Mouse (Mus musculus) frontal cortex, postnatal 14 days (tissue): ENCODE measurements at regions not wholly inside any gene's neighbourhood (a gene's known extent, or its start where the extent isn't known, plus 50 kb on each side); places are given as distances from the start of the nearest gene placed in this dataset.

Experiments used
- DNase-seq, 2 experiments: peaks; one replicate each; pipeline ENCODE4 v3.0.0; 2022; ENCODE audit warnings: low spot score in 2 of 2

- no peak for DNase-seq
Observed at GRCm38 (mm10) chr5:146684429-146684828, 99.4 kb upstream of the Gpr12 start.

- DNase-seq, result no peak
Observed at GRCm38 (mm10) chr5:146683554-146683953, 98.5 kb upstream of the Gpr12 start.

GRCm38 (mm10) chr5:146682893-146683292 is 97.9 kb upstream of the Gpr12 start:
- no peak for DNase-seq

- no peak for DNase-seq
Observed at GRCm38 (mm10) chr5:146681512-146681911, 96.5 kb upstream of the Gpr12 start.

- no peak for DNase-seq
Observed at GRCm38 (mm10) chr5:146679198-146679681, 94.2 kb upstream of the Gpr12 start.

- DNase-seq, result no peak
Observed at GRCm38 (mm10) chr5:146678775-146679170, 93.7 kb upstream of the Gpr12 start.

GRCm38 (mm10) chr5:146678049-146678774 is 93.2 kb upstream of the Gpr12 start:
- DNase-seq, result no peak

GRCm38 (mm10) chr5:146677151-146677515 is 92.1 kb upstream of the Gpr12 start:
- DNase-seq, result no peak

- no peak for DNase-seq
Observed at GRCm38 (mm10) chr5:146676470-146677150, 91.6 kb upstream of the Gpr12 start.

- DNase-seq, result no peak
Observed at GRCm38 (mm10) chr5:146675887-146676277, 90.8 kb upstream of the Gpr12 start.

GRCm38 (mm10) chr5:146675006-146675886 is 90.2 kb upstream of the Gpr12 start:
- DNase-seq, result peak; percentile 48 to 72

- DNase-seq, result no peak
Observed at GRCm38 (mm10) chr5:146661751-146662150, 76.7 kb upstream of the Gpr12 start.

- DNase-seq, result no peak
Observed at GRCm38 (mm10) chr5:146657228-146657627, 72.2 kb upstream of the Gpr12 start.

GRCm38 (mm10) chr5:146655394-146655793 is 70.4 kb upstream of the Gpr12 start:
- DNase-seq, result no peak

GRCm38 (mm10) chr5:146653686-146654450 is 68.8 kb upstream of the Gpr12 start:
- no peak for DNase-seq

GRCm38 (mm10) chr5:146652874-146653273 is 67.8 kb upstream of the Gpr12 start:
- DNase-seq, result no peak

- no peak for DNase-seq
Observed at GRCm38 (mm10) chr5:146648519-146649060, 63.6 kb upstream of the Gpr12 start.

- DNase-seq, result no peak
Observed at GRCm38 (mm10) chr5:146647628-146648380, 62.8 kb upstream of the Gpr12 start.

- peak in 1 of 2 experiments; percentile 38 for DNase-seq
Observed at GRCm38 (mm10) chr5:146644499-146644898, 59.5 kb upstream of the Gpr12 start.

GRCm38 (mm10) chr5:146641931-146642330 is 56.9 kb upstream of the Gpr12 start:
- no peak for DNase-seq
